Mouse (Mus musculus) lung, embryonic 15.5 days (tissue): Measurements from ENCODE around the gene Gimap4. TPM values are rescaled to one million over a fixed set of nuclear protein-coding genes. Genes with fewer than 3 reads are reported as not detected.

Source experiments
- ATAC-seq: fragments of 200-750 bp; cut with Nextera tagmentation; 2 replicates; pipeline ENCODE4 v1.8.0; 2017; ENCODE audit warnings: moderate number of reproducible peaks, borderline replicate concordance; ENCODE audit not compliant: low FRiP score, low TSS enrichment; ENCODE audit errors: extremely low read depth
- H3K27ac ChIP-seq: fragments of 300-500 bp; sonication (generic); 2 replicates; pipeline ENCODE4 v1.5.1; 2015; ENCODE audit warnings: moderate library complexity, mild to moderate bottlenecking, inconsistent platforms
- H3K27me3 ChIP-seq: fragments of 300-500 bp; sonication (generic); 2 replicates; pipeline ENCODE4 v1.6.1; 2015; ENCODE audit warnings: inconsistent platforms
- H3K36me3 ChIP-seq: fragments of 300-500 bp; sonication (generic); 2 replicates; pipeline ENCODE4 v1.6.1; 2015; ENCODE audit warnings: inconsistent platforms
- H3K4me1 ChIP-seq: fragments of 300-500 bp; sonication (generic); 2 replicates; pipeline ENCODE4 v1.6.1; 2015; ENCODE audit warnings: inconsistent platforms
- H3K4me2 ChIP-seq: fragments of 300-500 bp; sonication (generic); 2 replicates; pipeline ENCODE4 v1.6.1; 2015; ENCODE audit warnings: inconsistent platforms, mild to moderate bottlenecking, moderate library complexity
- H3K4me3 ChIP-seq: fragments of 300-500 bp; sonication (generic); 2 replicates; pipeline ENCODE4 v1.5.1; 2015; ENCODE audit warnings: mild to moderate bottlenecking, inconsistent platforms
- H3K9ac ChIP-seq: fragments of 300-500 bp; sonication (generic); 2 replicates; pipeline ENCODE4 v1.6.1; 2015; ENCODE audit warnings: inconsistent platforms
- H3K9me3 ChIP-seq: fragments of 300-500 bp; sonication (generic); 2 replicates; pipeline ENCODE4 v1.6.1; 2016; ENCODE audit warnings: inconsistent platforms
- WGBS: fragments of 180-500 bp; shearing (Covaris S2); methylation state at CpG from one replicate; pipeline ENCODE4 v1.1.7; 2015; 5-methylcytosine and 5-hydroxymethylcytosine counted together
- polyA plus RNA-seq: library from polyadenylated mRNA; unstranded; fragments of >200 nt; fragmentation: Nextera tagmentation; extraction: Ambion mirVana; gene quantifications from 2 replicates; pipeline ENCODE4 v1.2.1, GENCODE M21; 2015

Gene Gimap4
- polyA plus RNA-seq, 1 experiment from 2014 or later = 46.6 TPM

DNA sequence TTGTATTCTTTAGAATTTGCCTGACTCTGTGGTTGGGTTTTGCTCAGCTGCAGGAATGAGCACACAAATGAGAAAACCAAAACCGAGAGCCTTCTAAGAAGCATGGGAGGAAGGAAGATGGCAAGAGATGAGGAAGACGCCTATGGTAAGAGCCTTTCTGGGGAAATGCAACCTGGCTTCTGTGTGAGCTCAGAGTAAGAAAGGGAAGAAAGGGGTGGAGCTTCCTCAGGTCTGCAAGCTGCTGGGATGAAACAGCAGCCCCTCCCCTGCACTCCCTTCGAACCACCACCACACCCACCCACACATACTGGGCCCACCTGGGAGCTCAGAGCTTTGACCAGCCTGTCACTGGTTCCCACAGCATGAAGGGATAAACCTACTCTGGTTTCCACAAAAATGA, 56.9 kb downstream of the Gimap4 start:
- Histone ChIP-seq H3K36me3 (no peaks in the 10 kb centered on the region), H3K4me2 (peak overlapping the region; percentile 78), H3K4me1 (peaks cover 28% of the 10 kb centered on the region), H3K9ac (no peak overlapping the region), H3K4me3 (no peak overlapping the region), H3K27me3 (peaks cover 25% of the 10 kb centered on the region), H3K9me3 (no peaks in the 10 kb centered on the region), H3K27ac (peak overlapping the region; percentile 24; the same call in 1 of the 2 replicates)
- no peak for ATAC-seq
- 26% methylated on average over 3 of the region's 3 CpGs for WGBS

Other genes with a start within 250 kb of the Gimap4 start
- 18.9 and 22.0 TPM in 2 replicates for gene Zfp467, start 238.7 kb upstream of the Gimap4 start, polyA plus RNA-seq
- 0.29 and 0.44 TPM in 2 replicates for gene Sspo, start 236.3 kb upstream of the Gimap4 start, polyA plus RNA-seq
- gene Atp6v0e2, start 146.9 kb upstream of the Gimap4 start, polyA plus RNA-seq = 9.4 and 11.7 TPM in 2 replicates
- gene Lrrc61, start 129.8 kb upstream of the Gimap4 start, polyA plus RNA-seq = 6.0 and 7.3 TPM in 2 replicates
- 76.6 and 84.0 TPM in 2 replicates for gene Rarres2, start 111.8 kb upstream of the Gimap4 start, polyA plus RNA-seq
- not detected in 2 replicates for gene Gm45021, start 94.9 kb upstream of the Gimap4 start, polyA plus RNA-seq
- gene Repin1, start 90.7 kb upstream of the Gimap4 start, polyA plus RNA-seq = 28.1 and 30.9 TPM in 2 replicates
- gene Gm44965, start 90.6 kb upstream of the Gimap4 start, polyA plus RNA-seq = not detected in 2 replicates
- gene Zfp775, start 82.5 kb upstream of the Gimap4 start, polyA plus RNA-seq = 5.5 and 8.3 TPM in 2 replicates
- 0.93 and 1.1 TPM in 2 replicates for gene AI854703, start 57.8 kb upstream of the Gimap4 start, polyA plus RNA-seq
- 4.2 and 4.3 TPM in 2 replicates for gene Gimap8, start 37.3 kb upstream of the Gimap4 start, polyA plus RNA-seq
- 16.1 and 16.2 TPM in 2 replicates for gene Gimap9, start 8.4 kb upstream of the Gimap4 start, polyA plus RNA-seq
- 41.3 and 48.5 TPM in 2 replicates for gene Gimap6, start 23.7 kb downstream of the Gimap4 start, polyA plus RNA-seq
- 3.4 and 4.2 TPM in 2 replicates for gene Gm28053, start 34.1 kb downstream of the Gimap4 start, polyA plus RNA-seq
- gene Gimap7, start 34.1 kb downstream of the Gimap4 start, polyA plus RNA-seq = 0.29 TPM in 1 of 2 replicates, not detected in the other
- gene Gimap1, start 54.5 kb downstream of the Gimap4 start, polyA plus RNA-seq = 43.0 and 53.3 TPM in 2 replicates
- 23.7 and 25.2 TPM in 2 replicates for gene Gimap5, start 61.6 kb downstream of the Gimap4 start, polyA plus RNA-seq
- gene Gimap3, start 86.3 kb downstream of the Gimap4 start, polyA plus RNA-seq = 0.22 TPM in 1 of 2 replicates, not detected in the other
- gene Tmem176a, start 156.4 kb downstream of the Gimap4 start, polyA plus RNA-seq = 226 and 227 TPM in 2 replicates
- gene Tmem176b, start 156.9 kb downstream of the Gimap4 start, polyA plus RNA-seq = 425 and 442 TPM in 2 replicates
- gene Aoc1, start 188.3 kb downstream of the Gimap4 start, polyA plus RNA-seq = 0.11 TPM in 1 of 2 replicates, not detected in the other
- not detected in 2 replicates for gene 1600015I10Rik, start 245.3 kb downstream of the Gimap4 start, polyA plus RNA-seq